Mouse (Mus musculus): ENCODE measurements around the gene Ginm1. TPM values are rescaled to one million over a fixed set of nuclear protein-coding genes. Genes with fewer than 3 reads are reported as not detected.

The Ginm1 gene
- 37.5 to 47.9 TPM (median 43.9 TPM) in 4 replicates for total RNA-seq (2023; ENCODE audit: inconsistent age)

GRCm38 (mm10) chr10:7792751-7793385 is at the start of gene Ginm1, which contains the start of gene Ppil4:
TSS of gene Ginm1 (minus strand) at chr10:7792824.
TSS of gene Ppil4 (plus strand) at chr10:7792891.

DNA sequence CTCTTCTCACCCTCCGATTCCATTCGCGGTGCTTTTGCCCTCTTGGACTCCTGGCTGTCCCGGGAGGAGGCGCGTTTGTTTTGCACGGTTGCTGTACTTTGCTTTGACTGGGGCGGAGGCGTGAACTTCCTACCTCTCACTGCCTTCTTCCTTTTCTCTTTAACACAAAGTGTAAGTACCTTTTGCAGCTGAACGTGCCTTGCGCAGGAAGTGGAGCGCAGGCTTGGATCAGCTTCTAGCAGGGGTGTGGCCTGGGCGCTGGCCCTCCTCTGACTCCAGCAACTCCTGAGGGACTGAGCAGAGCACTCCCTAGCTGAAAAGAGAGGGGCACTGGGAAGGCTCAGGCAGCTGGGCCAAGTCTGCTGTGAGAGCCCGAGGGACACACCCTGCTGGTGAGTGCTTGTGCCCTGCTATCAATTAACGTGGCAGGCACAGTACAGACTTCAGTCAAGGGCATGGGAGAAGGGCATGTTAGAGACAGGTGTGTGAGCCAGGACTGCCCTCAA is 39.6 kb upstream of the Ginm1 start, which contains the start of gene Zc3h12d:
TSS of gene Zc3h12d (plus strand) at position 300 of the 506 bp plus-strand sequence.

GRCm38 (mm10) chr10:7725751-7726500 is 66.7 kb downstream of the Ginm1 start, which contains the start of gene Katna1:
TSS of gene Katna1 (plus strand) at chr10:7726000.

Other genes with a start within 250 kb of the Ginm1 start
- gene Lrp11, start 203.0 kb downstream of the Ginm1 start, total RNA-seq (2023; ENCODE audit: inconsistent age) = 0.36 to 1.9 TPM (median 0.83 TPM) in 4 replicates
- 8.3 to 12.9 TPM (median 10.4 TPM) in 4 replicates for gene Nup43, start 125.3 kb downstream of the Ginm1 start, total RNA-seq (2023; ENCODE audit: inconsistent age)
- 56.6 to 64.8 TPM (median 60.7 TPM) in 4 replicates for gene Pcmt1, start 111.7 kb downstream of the Ginm1 start, total RNA-seq (2023; ENCODE audit: inconsistent age)
- 39.3 to 43.4 TPM (median 42.1 TPM) in 4 replicates for gene Lats1, start 111.6 kb downstream of the Ginm1 start, total RNA-seq (2023; ENCODE audit: inconsistent age)
- 38.2 to 46.8 TPM (median 41.2 TPM) in 4 replicates for gene Katna1, start 66.8 kb downstream of the Ginm1 start, total RNA-seq (2023; ENCODE audit: inconsistent age)
- 63.1 to 78.2 TPM (median 75.9 TPM) in 4 replicates for gene Ppil4, start 67 bp upstream of the Ginm1 start, total RNA-seq (2023; ENCODE audit: inconsistent age)
- gene Zc3h12d, start 39.6 kb upstream of the Ginm1 start, total RNA-seq (2023; ENCODE audit: inconsistent age) = 43.6 to 48.3 TPM (median 45.4 TPM) in 4 replicates
- gene Tab2, start 163.4 kb upstream of the Ginm1 start, total RNA-seq (2023; ENCODE audit: inconsistent age) = 89.7 to 114 TPM (median 112 TPM) in 4 replicates